Mouse (Mus musculus) frontal cortex, postnatal 10 days (tissue): ENCODE results near the gene Gm9747.

Source experiments
- DNase-seq, 2 experiments: peaks; one replicate each; pipeline ENCODE4 v3.0.0; 2022; ENCODE audit warnings: low spot score in 2 of 2, mixed read lengths in 1 of 2

The Gm9747 gene

DNA sequence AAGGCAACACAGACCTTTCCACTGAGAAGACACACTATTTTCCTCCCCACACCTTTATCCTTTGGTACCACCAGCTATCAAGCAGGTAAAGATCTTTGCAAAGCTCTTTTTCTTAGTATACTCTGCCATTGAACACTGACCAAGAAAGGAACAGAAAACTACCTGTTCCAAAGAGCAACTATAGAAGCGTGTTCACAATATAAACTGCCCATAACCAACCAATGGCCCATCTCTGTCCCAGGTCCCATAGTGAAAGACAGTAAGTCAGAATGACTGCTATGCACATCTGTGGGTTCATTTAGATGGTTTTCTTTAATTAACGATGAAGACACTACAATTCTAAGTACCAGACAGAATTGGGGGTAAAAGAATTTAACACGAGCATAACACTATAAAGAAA lies at the start of gene Gm9747:
TSS of gene Gm9747 (plus strand) at position 301 of the 400 bp plus-strand sequence.
- DNase-seq, result no peak

DNA sequence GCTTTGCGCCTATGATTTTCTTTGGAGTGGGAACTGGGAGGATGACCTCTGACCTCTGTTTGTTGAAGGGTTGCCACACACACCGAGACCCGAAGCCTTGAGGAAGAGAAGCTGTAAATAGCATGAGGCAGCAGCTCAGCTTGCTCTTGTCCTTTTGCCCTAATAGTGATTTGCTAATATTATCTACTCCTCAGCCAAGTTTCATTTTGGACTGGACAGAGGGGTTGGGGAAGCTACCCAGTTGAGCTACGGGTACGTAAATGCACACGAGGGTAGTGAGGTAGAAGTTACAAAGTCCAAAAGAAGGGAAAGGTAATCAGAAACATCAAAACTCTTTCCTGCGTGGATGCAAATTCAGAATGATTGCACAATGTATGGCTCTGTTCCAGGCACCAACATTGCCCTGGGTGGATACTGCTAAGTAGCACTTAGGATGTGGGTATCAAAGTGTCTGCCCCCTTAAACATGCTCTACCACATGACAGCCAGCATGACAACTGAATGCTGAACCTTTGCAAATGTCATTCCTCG lies 48.9 kb upstream of the Gm9747 start:
- DNase-seq, result no peak

DNA sequence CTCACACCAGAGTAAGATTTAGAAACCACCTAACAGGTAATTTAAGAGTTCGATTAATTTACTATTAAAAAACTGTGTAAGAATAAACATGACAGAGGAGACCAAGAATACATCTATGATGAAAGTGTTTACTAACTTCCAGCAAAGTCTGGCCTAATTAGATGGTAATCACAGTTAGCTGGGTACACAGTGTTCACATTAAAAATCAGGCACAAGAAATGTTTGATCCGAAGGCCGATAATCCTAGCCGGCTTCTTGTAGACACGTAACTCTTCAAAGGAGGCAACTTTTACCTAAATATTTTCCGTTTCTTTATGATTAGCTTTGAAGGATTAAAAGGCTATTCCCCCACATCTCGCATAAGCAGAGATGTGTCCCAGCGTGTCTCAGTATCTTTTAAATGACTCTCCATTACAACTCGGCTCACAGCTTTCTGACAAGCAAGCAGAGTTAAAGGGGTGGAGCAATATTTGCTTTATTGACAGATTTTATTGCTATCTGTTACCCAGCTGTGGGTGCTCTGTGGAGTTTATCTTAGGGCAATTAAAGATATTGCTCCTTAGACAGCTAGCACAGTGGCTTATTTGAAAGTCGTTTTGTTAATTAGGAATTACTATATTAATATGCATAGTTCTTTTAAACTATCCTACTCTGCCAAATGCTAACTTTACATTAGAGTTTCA lies 44.2 kb upstream of the Gm9747 start:
- DNase-seq, result no peak

DNA sequence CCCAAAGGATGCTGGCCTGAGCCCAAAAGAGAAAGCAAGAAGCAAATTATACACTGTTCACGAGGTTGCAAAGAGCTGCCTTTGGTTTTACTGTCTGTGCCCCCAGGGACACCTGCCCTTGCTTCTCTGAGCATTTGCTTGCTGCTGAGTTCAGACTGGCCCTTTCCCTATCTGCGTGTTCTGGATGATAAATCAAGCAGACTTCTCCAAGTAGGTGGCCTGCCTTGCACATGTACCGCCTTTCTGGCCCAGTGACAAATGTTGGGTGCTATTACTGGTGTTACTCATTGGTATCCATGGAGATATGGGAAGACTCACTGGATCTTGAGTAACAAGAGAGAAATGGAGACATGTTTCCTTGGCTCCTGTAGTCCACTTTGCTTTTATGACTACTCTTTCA lies 43.4 kb upstream of the Gm9747 start:
- DNase-seq, result peak; percentile 40 to 62

DNA sequence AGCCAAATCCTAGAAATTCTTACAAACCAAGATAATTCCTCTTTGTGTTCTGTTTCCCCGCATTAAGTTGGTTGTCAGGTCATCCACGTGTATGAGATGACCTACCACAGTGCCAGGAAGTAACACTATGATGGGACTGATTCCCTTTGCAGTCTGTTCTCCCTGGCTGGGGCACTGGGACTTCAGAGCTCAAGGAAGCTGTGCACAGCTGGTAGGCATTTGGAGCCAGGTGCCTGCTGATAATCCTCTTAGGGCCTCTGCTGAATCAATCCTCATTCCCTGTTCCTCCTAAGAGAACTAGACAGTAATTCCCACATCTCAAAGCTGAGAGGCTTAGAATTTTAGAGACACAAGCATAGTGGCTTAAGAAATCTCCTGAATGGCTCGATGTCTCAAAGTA lies 41.3 kb upstream of the Gm9747 start:
- DNase-seq, result no peak

DNA sequence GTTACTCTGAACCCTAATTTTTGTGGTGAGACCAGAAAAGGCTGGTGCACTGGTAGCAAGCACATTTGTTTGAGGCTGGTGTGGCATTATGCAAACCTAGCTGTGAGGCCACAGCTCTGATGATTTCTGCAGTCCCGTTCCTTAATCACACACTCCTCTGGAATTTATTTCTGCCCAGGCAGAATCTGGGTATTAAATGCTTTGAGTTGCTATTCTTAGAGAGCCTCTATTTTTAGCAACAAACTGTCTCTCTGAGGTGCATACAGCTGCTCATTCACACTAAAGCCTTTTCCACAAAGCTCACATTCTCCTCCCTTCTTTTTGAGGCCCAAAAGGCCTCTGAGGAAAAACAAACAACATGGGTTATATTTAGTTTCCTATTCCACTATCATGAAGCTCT lies 33.0 kb upstream of the Gm9747 start:
- DNase-seq, result no peak

DNA sequence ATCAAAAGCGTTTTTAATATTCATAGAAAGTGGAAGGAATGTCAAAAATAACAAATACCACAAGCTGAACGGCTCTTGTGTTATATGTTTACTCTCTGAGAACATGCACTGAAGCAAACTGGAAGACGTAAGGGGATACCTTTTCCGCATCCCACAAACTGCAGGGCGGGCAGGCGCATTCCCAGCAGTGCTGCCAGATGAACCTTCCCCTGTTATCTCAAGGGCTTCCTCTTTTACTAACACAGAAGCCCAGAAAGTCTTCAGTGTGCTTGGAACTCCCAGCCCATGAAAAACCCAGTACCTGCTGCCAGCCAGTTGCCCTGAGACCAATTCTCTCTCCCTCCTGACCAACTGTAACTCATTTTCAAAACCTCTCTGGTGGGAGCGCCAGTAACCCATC lies 32.3 kb upstream of the Gm9747 start:
- no peak for DNase-seq

DNA sequence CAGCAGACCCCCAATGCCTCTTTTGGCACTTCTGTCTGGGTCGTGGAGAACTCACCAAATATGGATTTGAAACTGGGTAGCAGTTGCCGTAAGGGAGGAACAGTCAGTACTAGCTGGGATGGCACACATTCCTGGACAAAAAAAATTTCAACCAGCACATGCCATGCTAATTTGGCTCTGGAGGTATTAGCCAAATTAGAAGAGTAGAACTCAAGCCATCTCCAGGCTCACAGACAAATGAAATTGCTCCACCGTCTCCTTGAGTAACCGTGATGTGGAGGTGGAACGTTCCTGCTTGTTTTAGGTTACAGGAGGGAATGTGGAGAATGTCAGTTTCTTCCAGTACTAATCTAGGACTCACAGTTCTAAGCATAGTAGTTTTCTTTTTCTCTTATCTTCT lies 25.4 kb upstream of the Gm9747 start:
- DNase-seq, result no peak

DNA sequence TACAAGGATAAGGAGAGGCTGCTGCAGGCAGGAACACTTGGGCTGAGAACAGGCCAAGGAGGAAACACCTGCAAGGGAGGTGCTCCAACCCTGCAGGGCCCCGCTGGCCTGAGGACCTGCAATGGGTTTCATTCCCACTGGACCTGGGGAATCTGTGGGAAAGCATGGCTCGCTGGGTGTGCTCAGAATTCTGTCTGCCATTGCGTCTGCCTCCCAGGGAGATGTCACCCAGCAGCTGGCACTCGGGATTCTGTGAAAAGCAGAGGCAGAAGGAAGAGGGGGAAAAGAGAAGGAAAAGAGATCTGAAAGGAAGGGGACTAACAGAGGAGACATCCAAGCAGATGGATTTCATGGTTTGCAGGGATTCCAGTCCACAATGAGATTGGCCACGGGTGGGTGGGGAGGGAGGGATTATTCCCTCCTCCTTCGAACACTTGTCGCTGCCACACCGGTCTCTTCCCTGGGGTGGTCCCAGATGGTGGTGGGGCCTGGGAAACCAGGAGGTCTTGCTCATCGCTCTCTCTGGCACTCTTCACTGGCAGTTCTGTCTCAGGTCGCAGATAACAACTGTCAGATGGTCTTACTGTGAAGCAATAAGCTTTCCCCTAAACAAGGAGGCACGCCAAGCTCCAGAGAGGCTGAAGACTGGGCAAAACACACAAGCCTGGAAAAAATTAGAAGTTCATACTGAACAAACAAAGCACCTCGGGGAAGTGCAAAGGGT lies 12.1 kb upstream of the Gm9747 start:
- DNase-seq, result no peak

DNA sequence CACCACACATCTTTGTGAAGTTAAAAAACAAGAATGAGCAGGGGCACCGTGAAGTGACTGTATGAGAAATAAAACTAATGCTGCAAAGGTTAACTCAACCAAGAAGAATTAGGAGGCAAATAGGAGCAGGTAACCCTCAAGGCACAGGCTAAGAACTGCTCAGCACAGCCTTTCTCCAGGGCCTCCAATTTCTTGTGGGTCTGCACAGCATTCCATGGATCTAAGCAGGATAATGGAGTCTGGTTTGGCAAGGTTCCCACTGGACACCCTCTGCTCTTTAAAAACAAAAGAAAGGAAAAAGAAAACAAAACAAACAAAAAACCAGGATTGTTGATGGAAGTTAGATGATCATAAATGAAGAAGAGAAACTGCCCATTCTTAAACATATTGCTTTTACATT lies 11.4 kb upstream of the Gm9747 start:
- DNase-seq, result no peak

DNA sequence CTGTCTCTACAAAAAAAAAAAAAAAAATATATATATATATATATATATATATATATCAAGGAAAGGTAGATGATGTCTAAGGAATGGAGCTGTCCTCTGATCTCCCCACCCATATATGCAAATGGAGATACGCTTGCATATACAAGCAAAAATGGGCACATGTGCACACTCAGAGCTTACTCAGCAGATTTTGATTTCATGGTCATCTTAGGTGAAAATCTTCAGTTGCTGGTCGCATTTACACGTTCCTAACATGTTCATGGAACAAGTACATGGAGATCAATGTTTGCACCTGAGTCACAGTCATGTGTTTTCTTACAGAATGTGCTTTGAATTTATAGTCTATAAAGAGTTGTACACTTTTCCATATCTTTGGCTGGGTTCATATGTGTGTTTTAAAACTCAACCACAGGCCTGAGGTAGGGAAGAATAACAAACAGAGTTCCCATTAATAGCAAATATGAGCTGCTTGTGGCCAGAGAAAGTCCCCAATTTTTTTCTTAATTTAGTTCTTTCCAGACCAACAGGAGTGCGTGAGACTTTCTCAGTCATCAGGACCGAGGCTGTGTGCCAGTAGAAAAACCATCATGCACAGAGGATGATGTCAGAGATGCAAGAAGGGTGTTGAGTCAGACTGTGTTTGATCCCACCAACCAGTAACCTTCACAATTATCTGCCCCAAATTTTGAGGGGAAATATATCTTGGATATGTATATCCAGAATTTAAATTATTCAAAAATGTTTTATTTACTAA lies 9.7 kb upstream of the Gm9747 start:
- DNase-seq, result no peak

DNA sequence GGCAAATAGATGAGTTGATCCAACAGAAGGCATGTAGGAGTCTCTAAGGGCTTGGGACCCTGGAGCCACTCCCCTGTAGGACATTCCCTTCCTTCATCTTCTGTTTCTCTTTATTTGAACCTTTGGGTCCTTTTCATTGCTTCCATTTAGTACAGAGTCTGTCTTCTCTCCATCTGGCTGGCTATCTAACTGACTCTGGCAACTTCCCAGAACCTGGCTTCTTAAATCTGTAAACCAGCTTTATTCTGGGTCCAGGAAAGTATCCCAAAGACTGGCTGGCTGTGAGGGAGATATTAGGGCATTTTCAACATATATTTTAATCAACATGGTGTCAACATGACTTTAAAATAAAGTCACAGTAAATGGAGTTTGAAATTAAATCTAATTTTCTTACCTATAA lies 4.1 kb upstream of the Gm9747 start:
- no peak for DNase-seq

DNA sequence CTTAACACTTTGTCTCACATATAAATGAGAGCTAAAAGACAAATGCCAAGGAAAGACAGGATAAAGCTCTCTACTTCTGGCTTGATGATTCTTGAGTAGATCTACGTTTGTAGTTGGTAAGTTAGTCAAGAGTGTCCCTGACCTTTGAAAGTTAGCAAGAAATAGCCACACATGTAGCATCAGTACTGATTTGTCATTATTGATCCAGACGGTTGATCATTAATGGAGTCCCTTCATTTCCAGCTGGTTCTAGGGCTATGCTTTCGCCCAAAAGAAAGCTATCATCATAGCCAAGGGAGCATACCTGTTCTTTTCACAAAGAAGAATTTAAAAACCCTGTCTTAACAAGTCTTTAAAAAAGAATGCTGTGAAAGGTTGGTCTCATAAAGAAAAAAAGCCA lies 1.7 kb downstream of the Gm9747 start:
- DNase-seq, result no peak

DNA sequence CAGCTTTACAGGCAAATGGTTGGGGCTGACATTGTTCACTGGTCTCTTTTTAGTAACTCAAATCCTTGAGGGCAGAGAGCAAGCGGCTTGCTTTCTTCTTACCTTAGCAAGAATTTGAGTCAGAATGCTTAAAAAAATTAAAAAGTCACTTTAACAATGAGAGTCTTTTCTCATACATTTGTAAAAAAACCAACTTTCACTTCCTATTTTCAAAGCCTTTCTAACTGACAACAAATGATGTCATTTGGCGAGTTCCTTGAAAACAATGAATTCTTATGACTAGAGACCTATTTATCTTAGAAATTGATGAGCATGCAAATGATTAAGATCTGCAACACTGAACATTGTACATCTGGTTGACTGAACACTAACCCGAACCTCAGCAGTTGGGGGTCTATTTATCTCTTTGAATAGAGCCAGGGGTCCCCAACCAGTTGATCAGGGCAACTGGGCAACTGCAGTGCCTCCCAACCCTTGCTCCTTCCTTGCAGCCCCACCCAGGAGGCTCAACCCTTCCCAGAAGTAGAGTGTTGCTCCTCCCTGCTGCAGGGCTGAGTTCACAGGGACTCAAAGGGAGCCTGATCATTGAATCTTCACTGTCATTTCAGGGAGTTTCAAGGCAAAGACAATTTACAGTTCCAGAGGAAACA lies 2.7 kb downstream of the Gm9747 start:
- no peak for DNase-seq

DNA sequence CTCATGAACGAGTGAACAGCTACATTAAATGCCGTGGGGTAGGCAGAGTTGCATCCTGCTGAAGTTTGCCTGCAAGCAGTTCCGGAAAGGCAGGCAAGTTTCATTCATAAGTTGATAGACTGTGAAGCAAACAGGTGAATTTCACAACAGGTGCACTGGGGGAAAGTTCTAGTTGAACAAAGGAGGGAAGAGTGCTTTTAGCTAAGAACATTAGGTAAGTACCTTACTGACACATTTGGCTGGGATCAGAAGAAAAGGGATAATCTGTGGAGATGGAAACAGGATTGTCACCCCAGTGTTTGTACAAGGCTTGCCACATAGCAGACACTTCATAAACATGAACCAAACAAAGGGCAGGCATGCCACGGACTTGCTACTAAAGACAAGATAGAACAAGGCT lies 5.3 kb downstream of the Gm9747 start:
- DNase-seq, result no peak

DNA sequence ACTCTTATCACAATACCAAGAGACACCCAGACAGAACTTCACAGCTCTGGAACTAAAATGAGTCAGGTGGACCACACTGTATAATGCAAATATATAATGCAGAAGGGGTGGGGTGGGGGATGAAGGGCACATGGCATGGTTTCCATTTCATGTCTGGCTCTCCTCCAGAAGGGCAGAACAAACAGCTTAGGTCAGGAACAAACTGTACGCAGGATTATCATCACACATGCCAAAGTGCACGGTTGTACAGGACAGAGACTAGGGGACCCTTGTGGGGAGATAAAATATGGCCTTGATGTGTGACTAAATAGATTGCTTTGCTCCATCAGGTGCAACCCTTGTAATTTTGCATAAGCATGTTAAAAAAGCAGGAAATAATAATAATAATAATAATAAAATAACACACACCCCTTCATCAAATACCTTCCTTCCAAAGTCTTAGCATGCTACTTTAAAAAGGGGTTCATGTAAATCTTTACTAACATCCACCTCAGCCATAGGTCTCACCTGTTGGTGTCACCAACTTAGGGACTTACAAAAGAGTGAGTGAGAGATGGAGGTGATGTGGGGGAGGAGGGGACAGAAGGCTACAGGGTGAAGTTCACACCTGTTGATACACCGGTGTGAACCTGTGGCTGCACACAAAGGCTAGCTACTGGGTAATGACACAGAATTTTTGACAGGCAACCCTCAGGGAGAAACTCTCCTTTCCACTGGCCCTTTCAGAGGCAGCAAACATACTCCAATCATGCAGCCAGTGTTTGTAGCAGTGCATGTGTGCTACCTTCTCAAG lies 6.7 kb downstream of the Gm9747 start:
- no peak for DNase-seq

DNA sequence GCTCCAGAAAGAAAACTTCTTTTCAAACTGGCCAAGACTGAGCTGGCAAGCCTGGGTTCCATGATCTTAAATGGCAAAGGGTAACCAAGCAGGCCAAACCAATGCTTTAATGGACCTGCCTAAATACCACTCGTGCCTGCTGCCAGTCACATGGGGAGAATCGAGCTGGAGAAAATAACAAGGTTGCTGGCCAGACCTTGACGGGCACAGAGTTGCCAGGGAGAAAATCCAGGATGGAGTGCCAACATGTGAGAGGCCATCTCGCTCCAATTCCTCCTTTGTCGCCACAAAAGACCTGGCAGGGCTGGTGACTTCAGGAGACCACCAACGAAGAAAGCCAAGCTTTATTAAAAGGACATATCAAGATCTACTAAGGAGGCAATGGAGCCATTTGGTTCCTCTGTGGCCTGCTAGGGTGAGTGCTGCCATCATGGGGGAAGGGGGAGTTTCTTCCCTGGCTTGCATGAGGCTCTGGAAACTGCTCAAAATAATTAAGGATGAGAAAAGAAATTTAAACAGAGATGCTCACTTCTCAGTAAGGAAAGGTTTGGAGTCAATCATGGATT lies 10.4 kb downstream of the Gm9747 start:
- no peak for DNase-seq

DNA sequence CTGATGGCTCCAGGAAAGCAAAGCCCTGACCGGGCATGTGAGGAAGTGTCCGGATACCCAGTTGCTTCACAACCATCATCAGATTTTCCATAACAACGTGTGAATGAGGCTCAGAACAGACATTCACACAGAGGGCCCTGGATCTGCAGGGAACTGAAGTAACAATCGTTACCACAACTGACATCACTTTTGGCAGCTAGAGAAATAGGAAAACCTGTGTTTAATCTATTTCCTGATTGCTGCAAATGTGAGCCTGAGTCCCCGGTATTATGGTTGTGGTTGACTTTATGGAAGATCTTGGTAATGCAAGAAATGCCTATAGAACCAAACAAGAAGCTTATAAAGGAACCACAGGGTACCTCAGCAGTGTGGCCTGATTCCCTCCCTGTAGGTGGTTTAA lies 12.1 kb downstream of the Gm9747 start:
- no peak for DNase-seq

DNA sequence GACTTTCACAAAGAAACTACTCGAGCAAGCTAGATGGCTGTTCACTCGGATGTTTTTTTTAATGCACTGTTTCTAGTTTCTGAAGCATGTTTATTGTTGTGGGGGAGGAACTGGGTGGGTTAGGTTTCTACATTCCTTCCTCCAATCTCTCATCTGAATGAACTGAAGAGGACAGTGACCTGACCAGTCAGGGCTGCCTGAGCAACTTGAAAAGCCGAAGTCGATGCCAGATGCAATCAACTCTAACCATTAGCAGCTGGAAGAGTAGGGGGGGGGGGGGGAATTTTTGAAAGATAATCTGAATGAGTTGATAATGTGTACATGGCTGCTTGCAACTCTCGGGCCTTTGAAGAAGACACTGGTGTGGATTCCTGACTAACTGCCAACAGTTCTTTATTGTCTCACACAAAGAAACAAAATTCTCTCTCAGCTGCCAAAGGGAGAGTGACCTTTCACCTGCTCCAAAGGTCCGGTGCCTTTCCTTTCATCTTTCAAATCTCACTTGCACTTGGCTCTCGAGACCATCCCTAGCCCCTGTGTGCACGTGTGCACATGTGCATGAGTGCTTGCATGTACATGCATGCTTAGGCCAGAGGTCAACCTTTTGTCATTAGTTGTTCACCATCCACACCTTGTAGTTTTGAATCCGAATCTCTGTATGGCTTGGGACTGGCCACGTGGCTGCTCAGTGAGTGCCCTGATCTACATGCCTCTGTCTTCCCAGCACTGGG lies 14.5 kb downstream of the Gm9747 start:
- no peak for DNase-seq

DNA sequence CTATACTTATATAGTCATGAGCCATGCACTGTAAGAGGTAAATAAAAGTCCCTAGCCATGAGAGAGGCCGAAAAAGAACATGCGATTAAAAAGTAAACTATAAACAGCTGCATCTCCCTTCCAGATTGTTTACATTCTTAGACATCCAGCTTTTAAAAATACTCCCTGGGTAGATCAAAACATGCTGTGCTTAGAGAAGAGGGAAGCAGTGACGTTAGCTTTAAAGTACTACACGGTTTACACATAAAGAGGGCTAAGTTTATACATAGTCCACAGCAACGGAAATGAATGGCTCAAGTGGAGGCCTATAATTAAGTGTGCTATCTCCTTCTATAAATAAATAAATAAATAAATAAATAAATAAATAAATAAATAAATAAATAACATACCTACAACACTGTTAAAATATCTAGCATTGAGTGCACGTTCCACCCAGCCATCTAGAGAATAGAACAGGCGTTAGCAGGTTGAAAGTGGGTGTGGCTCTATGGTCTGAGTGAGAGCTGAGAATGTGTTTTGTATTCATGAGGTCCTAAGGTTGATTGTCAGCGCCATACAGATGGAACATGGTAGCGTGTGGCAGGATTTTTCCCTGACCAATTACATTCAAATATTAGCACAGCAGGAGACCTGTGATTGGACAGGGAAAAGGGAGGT lies 21.0 kb downstream of the Gm9747 start:
- DNase-seq, result no peak
